Mouse (Mus musculus): ENCODE measurements around the gene Pqlc3. TPM values are rescaled to one million over a fixed set of nuclear protein-coding genes. Genes with fewer than 3 reads are reported as not detected.
"Not testable (repeated sequence)": the region's sequence is repeated elsewhere in the genome, so short reads cannot be mapped to it uniquely, and the experiment has no call there.

The Pqlc3 gene
- 23.4 and 24.4 TPM in 2 replicates for polyA plus RNA-seq (2012; rRNA removed)

DNA sequence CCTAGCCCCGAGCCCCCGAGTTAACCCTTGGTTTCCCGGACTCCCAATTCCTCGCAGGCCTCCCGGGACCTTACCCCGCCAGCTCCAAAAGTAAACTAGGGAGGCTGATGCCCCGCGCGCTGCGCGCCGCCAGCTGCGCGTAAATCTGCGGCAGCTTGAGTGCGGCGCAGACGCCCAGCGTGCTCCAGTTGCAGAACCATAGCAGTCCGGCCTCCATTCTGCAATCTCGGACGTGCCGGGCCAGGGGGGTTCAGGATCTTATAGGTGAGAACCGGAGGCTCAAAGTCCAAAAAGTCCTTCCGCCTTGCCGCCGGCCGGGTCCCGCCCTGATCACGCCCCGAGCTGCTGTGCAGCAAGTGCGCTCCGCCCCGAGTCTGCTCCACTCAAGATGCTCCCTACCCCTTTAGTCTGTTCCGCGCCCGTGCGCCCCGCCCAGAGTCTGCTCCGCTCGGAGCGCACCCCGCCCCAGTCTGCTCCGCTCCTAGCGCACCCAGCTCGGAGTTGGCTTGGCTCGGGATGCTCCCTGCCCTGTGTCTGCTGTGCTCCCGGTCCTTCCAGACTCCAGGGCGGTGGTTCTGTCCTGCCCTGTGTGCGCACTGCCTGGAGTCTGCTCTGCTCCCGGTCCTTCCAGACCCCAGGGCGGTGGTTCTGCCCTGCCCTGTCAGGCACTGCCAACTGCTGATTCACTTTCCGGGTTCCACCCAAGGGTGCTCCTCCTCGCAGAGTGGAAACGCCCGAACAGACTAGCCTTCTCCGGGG, at the start of gene Pqlc3:
Gene Pqlc3 (minus strand): TSS at position 670 of the 759 bp plus-strand sequence.
- peak; percentile 77 for DNase-seq (ENCODE audit: low spot score)

DNA sequence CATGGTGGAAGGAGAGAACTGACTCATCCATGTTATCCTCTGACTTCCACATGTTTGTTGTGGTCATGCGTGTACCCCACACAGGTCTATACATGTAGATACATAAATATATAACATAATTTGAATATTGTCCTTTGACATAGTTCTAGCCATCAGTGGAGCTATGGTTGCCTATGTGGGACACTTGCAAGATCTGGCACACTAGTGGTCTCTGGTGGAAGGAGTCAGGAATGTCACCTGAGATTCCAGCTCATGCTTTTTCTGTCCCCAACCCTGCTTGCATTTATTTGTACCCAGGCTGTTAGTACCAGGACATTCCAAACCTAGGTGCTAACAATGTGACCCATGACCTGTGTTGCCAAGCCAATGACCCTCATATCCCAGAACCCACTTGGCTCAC, 49.6 kb upstream of the Pqlc3 start:
- no peak for DNase-seq (ENCODE audit: low spot score)

DNA sequence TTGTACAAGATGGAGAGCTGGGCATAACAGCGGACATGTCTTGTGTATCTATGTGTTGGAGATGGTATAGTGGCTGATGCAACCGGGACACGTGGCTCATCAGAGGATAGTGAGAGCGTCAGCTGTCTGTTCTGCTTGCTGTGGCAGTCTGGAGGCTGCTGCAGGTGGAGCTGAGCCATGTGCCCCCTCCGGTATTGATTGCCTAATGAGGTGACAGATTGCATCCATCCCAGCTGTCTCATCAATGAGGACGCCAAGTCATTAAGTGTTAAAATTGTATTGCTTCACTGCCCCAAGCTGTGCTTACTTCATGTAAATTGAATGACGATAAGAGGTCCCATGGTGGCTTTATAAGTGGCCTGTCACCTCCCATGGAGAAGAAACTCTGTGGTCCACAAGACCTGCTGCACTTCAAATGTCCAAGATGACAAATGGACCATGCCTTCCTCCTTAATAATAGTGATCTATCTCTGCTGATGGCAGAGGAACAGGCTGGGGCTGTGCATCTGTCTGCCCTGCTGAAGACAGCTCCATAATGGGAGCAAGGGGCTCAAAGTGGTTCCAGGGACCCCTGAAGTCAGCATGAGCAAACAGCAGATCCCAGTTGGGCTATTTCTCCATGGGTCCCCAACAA, 48.9 kb upstream of the Pqlc3 start:
- no peak for DNase-seq (ENCODE audit: low spot score)

DNA sequence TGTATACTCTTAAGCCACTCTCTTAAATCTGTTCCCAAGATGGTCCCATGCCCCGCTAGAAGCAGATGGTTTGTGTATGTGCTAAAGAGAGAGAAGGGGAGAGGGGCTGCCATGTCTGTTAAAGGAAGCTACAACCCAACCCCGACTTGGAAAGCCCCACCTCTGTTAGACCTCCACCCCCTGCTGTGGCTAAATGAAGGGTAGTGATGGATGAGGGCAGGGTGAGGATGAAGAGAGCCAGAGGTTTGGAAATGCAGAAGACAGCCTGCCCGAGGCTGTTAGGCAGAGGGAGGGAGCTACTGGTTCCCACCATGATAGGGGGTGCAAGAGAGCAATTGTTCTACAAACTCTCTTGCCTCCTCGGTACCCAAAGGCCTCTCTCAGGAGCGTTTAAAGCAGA, 43.1 kb upstream of the Pqlc3 start:
- DNase-seq (ENCODE audit: low spot score) = no peak

DNA sequence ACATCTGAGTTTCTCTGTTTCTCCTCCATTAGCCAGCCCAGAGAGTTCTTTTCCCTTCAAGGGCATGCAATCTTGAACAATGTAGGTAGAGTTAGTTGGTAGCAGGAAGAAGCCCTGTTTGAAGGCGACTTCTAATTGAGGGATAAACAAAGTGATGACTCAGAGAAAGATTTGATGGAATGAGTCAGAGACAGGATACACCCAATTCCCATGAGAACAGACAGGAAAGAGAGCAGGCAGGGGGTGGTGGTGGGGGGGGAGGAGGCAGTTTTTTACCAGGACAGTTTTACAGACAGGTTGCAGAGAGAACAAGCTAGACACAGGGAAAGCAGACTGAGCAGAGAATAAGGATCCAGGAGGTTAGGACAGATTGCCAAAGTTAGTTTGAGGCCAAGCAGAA, 40.4 kb upstream of the Pqlc3 start:
- DNase-seq (ENCODE audit: low spot score) = no peak

DNA sequence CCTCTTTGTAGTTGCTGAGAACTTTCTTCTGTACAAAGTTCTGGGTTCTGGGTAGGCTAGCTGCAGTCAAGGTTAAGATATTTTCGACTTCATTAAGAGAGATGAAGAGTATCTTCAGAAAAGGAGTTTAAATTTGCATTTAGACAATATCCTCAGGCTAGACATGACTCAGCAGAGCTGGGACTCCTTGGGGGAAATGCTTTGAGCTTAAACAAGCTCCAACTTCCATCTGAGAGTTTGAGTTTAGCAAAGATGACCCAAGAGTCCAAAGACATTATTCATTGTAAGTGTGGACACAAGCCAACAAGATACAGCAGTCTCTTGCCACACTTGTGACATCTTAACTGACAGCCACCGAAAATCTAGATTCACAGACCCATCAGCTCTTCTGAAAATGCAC, 39.2 kb upstream of the Pqlc3 start:
- no peak for DNase-seq (ENCODE audit: low spot score)

DNA sequence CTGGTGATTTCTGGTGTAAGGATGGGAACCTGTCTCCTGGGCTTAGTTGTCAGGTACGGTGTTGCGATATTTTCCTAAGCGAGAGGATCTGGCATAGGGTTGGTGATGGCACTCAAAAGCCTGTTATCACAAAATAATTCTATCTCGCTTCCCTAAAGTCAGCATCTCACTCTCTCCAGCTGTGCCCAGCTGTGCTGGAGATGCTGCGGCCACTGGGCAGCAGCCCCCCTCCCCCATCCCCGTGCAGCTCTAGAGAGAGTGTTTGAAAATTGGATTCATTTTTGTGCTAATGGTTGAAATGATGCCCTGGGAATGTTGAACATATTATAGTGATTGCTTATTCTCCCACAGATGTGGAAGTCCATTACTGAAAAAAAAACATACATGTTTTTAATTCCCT, 38.0 kb upstream of the Pqlc3 start:
- DNase-seq (ENCODE audit: low spot score) = no peak

DNA sequence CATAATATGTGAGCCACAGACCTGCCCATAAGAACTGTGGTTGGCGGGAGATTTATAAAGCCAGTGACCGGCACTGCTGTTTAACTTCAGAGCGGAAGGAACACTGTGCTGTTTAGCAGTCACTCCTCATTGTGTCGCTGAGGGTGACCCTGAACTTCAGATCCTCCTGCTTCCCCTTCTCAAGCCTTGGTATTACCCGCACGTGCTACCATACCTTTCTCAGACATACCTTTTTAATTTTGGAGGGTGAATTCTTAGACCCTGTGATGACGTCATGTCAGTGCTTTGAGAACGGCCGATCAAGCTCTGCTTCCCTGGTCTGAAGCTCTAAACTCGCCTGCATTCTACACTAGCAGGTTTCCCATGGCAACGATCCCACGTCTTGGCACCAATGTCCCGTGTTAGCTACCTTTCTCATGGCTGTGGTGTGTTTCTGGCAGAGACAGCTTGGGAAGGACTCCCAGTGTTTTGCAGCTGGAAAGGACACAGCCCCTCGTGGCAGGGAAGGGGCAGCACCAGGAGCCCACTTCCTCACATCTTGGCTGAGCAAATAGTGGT, 36.9 kb upstream of the Pqlc3 start:
- DNase-seq (ENCODE audit: low spot score) = no peak

DNA sequence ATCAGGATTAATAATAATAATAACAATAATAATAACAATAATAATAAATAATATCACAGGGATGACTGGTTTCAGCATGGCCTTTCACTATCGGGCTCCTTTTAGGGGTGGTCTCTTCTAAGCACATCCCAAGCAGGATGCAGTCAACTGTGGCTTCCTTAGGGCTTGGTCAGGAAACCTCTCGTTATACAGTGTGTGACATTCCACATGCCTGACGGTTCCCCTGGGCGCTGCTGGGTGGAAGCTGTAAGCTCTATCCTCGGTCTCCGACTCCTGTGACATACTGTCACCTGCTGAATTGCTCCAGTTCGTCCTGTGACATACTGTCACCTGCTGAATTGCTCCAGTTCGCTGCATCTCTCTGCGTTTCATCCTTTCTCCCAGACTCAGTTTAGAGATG, 36.3 kb upstream of the Pqlc3 start:
- DNase-seq (ENCODE audit: low spot score) = no peak

DNA sequence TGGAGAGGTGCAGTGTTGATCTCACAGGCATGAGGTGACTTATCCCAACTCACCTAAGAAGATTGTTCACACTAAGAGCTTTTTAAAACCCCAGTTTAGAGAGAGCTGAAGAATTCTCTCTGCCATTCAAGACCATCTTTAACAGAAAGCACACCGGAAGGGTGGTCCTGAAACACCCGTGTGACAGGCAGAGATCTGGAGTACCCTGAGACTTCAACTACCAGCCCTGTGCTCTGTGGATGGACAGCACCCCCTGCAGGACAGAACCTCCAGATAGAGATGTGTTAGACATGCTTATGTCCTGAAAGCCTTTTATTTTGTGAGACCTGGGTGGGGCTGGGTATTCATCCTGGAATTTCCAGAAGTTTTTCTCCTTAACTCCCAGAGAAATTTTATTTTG, 34.9 kb upstream of the Pqlc3 start:
- no peak for DNase-seq (ENCODE audit: low spot score)

DNA sequence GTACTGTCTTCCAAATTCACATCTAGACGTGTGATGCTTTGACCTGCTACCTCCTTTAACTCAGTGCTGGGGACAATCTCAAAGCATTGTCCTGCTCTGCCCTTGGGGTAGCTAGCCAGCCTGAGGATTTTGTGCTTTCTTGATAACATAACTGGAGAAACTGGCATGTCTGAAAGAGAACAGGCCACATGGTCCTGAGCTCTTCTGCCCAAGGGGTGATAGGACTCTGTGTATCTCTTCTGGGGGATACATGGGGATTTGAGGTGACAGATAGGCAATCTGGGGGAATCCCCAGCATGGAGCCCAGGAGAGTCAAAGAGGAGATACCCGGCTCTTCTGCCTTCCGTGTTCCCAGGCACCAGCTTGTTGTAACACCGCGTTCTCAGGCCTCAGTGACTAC, 34.5 kb upstream of the Pqlc3 start:
- DNase-seq (ENCODE audit: low spot score) = no peak

DNA sequence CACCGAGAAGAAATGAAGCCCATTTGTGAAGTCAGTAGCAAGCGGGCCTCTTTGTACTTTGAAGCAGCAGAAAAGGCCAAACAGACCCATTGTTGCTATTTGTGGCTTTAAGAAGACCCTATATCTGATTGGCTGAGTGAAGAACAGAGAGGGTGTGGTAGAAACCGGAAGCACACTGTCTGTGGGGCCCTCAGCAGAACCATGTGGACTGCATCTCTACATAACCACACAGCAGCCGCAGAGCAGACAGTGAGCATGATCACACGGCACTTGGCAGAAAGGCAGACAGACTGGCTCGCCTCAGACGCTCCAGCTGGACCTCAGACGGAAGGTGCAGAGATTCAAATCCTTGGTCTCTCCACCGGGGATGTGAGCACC, 33.2 kb upstream of the Pqlc3 start:
- DNase-seq (ENCODE audit: low spot score) = no peak

DNA sequence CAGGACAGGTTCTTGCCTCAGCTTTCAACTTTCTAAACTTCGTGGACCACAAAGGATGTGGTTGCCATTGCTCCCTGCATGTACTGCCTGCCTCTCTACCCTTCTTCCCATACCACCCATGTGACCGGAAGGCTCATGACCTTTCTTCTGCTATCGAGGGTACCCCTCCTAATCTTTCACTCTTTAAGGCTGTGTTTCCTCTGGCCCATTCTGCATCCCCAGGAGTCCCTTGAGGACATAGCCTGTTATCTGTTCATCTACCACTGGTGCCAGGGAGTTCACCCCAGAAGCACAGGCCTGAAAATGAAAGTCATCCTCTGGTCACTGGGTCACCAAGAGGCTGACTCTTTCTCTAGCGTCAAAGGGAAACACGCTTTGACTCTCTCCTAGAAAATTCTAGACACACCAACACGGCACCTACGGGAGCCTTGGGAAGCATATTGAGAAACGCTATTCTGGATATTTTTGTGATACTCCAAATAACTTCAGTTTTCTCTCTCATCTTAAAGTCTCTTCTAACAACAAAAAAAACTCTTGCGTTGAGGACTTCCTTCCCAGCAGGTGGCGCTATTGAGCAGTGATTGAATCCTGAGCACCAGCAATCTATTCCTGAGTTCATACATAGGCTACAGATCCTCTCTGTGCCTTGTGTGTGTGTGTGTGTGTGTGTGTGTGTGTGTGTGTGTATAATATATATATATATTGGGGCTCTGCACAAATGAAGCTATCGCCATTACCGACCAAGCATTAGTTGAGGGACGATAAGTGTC, 32.7 kb upstream of the Pqlc3 start:
- peak; percentile 32 for DNase-seq (ENCODE audit: low spot score)

DNA sequence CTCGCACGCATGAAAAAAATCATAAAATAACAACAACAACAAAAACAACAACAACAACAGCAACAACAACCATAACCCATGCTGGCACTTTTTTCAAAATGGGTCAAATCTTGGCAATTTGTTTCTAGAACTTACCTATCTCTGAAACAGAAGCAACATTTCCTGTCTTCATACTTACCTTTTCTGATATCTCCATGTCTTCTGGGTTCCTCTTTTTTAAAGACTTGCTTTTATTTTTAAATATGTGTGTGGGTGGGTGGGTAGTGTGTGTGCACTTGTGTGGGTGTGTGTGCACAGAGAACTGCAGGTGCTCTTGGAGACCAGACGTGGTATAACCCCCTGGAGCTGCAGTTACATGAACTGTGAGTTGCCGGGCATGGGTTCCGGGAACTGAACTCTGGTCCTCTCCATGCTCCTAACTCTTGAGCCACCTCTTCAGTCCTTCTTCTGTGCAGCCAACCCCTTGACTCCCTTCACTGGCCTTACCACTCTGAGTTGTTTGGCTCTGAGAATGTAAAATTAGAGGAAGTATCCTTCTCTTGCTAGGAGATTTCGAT, 24.4 kb upstream of the Pqlc3 start:
- DNase-seq (ENCODE audit: low spot score) = no peak

DNA sequence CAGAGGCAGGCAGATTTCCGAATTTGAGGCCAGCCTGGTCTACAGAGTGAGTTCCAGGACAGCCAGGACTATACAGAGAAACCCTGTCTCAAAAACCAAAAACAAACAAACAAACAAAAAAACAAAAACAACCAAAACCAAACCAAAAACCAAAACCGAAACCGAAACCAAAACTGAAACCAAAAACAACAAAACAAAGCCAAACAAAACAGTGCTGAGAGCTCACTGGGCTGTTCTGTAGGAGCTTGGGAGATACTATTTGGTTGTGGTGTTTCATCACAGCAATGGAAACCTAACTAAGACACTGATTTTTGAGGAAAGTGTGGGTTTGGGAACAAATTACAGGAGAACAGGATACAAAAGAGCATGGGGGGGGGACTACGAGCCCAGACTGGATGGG, 21.9 kb upstream of the Pqlc3 start:
- no peak for DNase-seq (ENCODE audit: low spot score)

DNA sequence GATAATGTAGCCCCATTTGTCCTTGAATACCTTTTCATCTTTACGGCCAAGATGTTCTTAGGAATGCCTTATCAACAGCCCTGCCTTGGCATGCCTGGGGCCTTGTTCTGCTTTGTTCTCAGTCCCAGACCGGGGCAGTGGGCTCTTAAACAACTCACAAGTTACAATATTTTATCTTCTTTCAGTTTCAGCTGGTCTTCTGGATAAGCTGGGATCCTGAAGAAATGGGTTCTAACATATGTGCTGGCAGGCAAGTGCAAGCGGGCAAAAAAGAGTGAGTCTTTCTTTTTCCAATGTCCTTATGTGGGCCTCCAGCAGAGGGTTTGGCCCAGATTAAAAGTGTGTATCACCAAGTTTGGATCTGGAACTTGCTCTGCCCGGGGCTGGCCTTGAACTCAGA, 20.9 kb upstream of the Pqlc3 start:
- not testable (repeated sequence) for DNase-seq (ENCODE audit: low spot score)

DNA sequence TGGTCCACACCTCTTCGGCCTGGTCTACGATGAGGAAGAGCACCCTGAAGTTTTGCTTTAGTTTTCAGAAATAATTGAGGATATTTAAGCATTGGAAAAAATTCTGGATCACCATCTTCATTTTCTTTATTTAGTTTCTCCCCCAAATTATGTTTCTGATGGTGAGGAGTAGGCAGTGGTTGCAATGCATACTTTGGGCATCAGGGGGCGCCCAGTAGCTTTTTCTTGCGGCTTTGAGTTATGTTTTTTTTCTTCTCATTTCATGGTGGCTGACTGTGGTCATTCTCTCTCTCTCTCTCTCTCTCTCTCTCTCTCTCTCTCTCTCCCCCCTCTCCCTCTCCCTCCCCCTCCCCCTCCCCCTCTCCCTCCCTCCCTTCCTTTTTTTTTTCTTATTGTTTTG, 18.3 kb upstream of the Pqlc3 start:
- DNase-seq (ENCODE audit: low spot score) = no peak

DNA sequence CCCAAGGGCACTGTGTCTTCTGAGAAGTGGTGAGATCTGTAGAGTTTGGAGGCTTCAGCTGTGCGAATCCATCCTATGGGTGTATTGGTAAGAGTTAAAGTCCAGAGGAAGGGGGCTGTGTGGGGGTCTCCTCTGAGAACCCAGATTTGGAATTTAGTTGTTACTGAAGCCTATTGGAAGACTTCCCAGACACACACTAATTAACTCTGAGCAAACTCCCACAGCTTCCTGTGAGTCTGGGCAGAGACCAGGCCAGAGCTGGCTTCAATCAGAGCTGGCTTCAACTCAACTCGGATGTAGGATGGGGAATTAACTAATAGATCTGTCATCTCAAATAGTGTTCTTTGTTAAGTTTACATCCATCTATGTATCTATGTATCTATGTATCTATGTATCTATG, 15.5 kb upstream of the Pqlc3 start:
- DNase-seq (ENCODE audit: low spot score) = no peak

DNA sequence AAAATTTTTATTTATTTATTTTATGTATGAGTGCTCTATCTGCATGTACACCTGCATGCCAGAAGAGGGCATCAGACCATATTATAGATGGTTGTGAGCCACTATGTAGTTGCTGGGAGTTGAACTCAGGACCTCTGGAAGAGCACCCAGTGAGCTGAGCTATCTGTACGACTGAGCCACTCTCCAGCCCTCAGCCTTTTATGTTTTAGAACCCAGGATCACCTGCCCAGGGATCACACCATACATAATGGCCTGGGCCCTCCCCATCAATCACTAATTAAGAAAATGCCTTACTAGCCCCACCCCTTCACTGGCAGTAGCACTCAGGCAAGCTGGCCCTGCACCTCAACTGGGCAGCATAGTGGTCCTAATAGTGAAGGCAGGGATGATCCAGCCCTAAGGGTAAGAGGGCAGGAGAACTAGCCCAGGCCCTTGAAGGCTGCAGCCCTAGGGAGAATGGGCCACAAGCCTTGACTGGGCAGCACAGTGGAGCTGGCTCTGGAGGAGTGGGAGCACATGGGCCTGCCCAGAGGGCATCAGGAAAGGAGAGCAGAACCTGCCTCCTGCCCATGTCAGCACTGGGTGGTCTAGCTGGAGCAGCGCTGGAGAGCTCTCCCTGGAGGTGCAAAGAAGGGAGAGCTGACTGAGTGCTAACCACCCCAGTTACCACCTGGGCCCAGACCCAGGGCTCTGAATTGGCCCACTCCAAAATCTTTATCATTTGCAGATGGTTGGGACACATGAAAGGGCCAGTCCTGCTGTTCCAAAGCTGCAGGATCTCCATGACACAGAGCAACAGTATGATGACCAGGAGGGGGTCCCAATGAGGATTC, 12.1 kb upstream of the Pqlc3 start:
- DNase-seq (ENCODE audit: low spot score) = no peak

DNA sequence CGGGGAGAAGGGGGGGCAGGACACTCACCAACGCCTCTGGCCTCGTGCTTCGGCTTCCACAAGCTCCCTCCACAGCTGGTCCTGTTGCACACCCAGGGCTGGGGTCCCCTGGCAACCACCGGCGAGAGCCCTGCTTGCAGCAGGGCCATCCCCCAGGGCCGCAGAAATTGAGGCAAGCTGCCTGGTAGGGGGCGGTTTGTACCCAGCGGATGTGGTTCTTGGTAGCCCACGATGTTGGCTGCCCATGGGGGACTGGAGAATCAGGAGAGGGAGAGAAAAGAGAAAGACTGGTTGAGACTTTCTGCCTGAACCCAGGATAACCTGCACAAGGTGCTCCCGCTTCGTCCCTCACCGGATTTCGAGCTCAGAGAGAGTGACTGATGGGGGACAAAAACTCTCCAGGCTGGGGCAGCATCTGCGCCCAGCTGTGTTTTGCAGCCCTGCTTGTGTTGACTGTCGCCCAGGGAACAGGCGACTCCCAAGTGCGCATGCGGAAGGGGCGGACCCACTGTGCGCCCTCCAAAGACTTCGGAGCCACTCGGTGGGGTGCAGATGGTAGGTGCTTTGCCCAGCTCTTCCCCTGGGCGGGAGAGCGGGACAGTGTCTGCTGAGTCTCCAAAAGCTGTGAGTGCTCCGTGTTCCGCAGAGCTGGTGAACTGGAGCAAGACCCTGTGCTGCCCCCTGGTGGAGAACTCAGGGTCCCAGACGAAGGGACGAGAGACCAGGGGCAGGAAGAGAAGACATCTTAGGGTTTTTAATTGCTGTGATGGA, 11.1 kb upstream of the Pqlc3 start, which contains the start of gene 2410004P03Rik:
Gene 2410004P03Rik (minus strand): TSS at position 628 of the 771 bp plus-strand sequence.
- DNase-seq (ENCODE audit: low spot score) = peak; percentile 64

DNA sequence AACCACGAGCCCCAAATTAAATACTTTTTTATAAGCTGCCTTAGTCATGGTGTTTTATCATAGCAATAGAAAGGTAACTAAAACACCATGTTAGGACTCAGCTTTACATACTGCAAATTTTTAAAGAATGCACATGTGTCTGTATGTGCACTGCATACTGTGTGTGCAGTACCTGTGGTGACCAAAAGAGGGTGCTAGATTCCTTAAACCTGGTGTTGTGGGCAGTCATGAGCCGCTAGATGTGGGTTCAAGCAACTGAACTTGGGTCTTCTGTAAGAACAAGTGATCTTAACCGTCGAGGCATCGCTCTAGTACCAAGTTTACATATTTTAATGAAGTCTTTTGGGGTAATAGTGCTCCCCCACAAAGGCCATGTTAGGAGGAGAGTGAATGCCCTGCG, 9.3 kb upstream of the Pqlc3 start:
- DNase-seq (ENCODE audit: low spot score) = no peak
